ENCODE assay signal across 11 mouse cellular contexts in the genomic region with DNA sequence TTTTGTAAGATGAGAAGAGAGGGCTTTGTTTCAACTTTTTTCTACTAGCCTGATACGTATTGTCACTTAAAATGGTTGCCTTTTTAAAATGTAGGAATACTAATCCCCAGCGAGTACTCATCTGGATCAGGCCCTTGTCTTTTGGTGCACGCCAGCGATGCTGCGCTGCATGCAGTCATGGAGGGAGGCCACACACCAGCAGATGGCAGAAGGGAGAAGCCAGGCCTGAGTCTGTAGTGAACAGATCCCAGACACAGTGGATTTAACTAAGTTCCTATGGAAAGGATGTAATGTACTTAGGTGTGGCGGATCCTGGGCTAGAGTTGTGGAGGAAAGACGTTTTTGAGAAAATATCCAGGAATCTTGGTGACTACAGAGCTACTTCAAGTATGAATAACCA. TPM values are rescaled to one million over a fixed set of nuclear protein-coding genes. Genes with fewer than 3 reads are reported as not detected.
DNase-seq lines count a peak whose midpoint lies in the region; ATAC-seq and TF ChIP-seq lines count a peak whose summit lies in the region.
"Had no signal": no experiment of that assay in that cellular context is flagged by ENCODE, and none has a peak within 500 bp of the region (broad histone marks: within the 10 kb centered on the region; RNA-seq: fewer than 3 reads in every experiment).

No protein-coding gene starts in this region.

- intact Hi-C loops in heart, adult 2 months (cut with DNase I) = loop anchor here (5.0 kb wide), 2 partner anchors 88 to 113 kb away; no protein-coding TSS in a partner anchor
- intact Hi-C loops in heart, postnatal 36 days (cut with DNase I) = loop anchor here (5.0 kb wide), 1 partner anchor 118 kb away; no protein-coding TSS in a partner anchor

- TF ChIP-seq EP300 in heart, adult 2 months (IDR thresholded peaks at IDR 0.05; ENCODE audit: insufficient read depth, low read depth, low read length) = no peak
- TF ChIP-seq EP300 in liver, embryonic 14.5 days (IDR thresholded peaks at IDR 0.05; ENCODE audit: low read depth) = no peak

- H3K79me2 ChIP-seq in heart, adult 2 months (replicated peaks; ENCODE audit: control insufficient read depth, insufficient read depth, low read length) = no peaks in the 10 kb centered on the region

- peak; percentile 19 for DNase-seq in adrenal gland, postnatal 10 days
- DNase-seq in adrenal gland, adult 2 months = no peak
- DNase-seq in heart, adult 2 months = no peak
- no peak for DNase-seq in heart, postnatal 36 days
- DNase-seq in liver, embryonic 14.5 days (ENCODE audit: low read depth in 3 of 3, low spot score in 3 of 3) = no peak
- no peak for DNase-seq in liver, embryonic 11.5 days (ENCODE audit: low spot score)
- no peak for DNase-seq in thymus, postnatal 36 days
- DNase-seq: kidney, postnatal 14 days had no signal

- no peak for ATAC-seq in liver, embryonic 14.5 days (ENCODE audit: insufficient read depth)
- no peak for ATAC-seq in liver, embryonic 11.5 days (replicated peaks; ENCODE audit: low FRiP score)
- ATAC-seq: hindbrain, embryonic 16.5 days had no signal

- TF ChIP-seq POLR2A in heart, adult 2 months (IDR thresholded peaks at IDR 0.05; ENCODE audit: insufficient read depth, low read depth, low read length) = no peak
- TF ChIP-seq POLR2A in cortical plate, adult 2 months (IDR thresholded peaks at IDR 0.05; ENCODE audit: extremely low read depth, insufficient read depth, low read length) = no peak

- TF ChIP-seq CTCF in heart, adult 2 months (IDR thresholded peaks at IDR 0.05) = peak; percentile 55
- peak; percentile 34 for TF ChIP-seq CTCF in liver, embryonic 14.5 days (IDR thresholded peaks at IDR 0.05; ENCODE audit: low read depth)
- TF ChIP-seq CTCF in cortical plate, adult 2 months (IDR thresholded peaks at IDR 0.05; ENCODE audit: extremely low read depth, insufficient read depth, low read length) = peak; percentile 54

- H3K27ac ChIP-seq in heart, adult 2 months = no peak overlapping the region
- no peak overlapping the region for H3K27ac ChIP-seq in liver, embryonic 14.5 days
- no peak overlapping the region for H3K27ac ChIP-seq in liver, embryonic 11.5 days (ENCODE audit: low read depth, low read length)
- H3K27ac ChIP-seq in cortical plate, adult 2 months (ENCODE audit: insufficient read depth, low read length) = no peak overlapping the region
- H3K27ac ChIP-seq: macrophage had no signal

- H3K4me3 ChIP-seq in heart, adult 2 months = no peak overlapping the region
- no peak overlapping the region for H3K4me3 ChIP-seq in liver, embryonic 14.5 days (ENCODE audit: insufficient read depth in 1 of 2, low read depth in 2 of 2, low read length in 2 of 2)
- no peak overlapping the region for H3K4me3 ChIP-seq in liver, embryonic 11.5 days (ENCODE audit: low read depth, low read length)
- H3K4me3 ChIP-seq in cortical plate, adult 2 months (ENCODE audit: insufficient read depth, low read length) = no peak overlapping the region

- H3K36me3 ChIP-seq in heart, adult 2 months (ENCODE audit: control insufficient read depth, insufficient read depth, low read length) = peaks cover 5% of the 10 kb centered on the region; the same call in 1 of the 2 replicates
- H3K36me3 ChIP-seq in liver, embryonic 14.5 days (replicated peaks; ENCODE audit: control insufficient read depth, insufficient read depth, low read depth) = peaks cover 26% of the 10 kb centered on the region
- peaks cover 20% of the 10 kb centered on the region for H3K36me3 ChIP-seq in liver, embryonic 11.5 days (ENCODE audit: control insufficient read depth, insufficient read depth, low read length)

- 0 out of 2 replicates have a peak, but pooled peaks cover 2% of the 10 kb centered on the region for H3K4me1 ChIP-seq in heart, adult 2 months (ENCODE audit: control insufficient read depth, insufficient read depth, low read length)
- H3K4me1 ChIP-seq in liver, embryonic 14.5 days (replicated peaks; ENCODE audit: control insufficient read depth in 2 of 2, insufficient read depth in 2 of 2, low read length in 1 of 2) = no peaks in the 10 kb centered on the region; a peak in 2 of 4 replicates
- H3K4me1 ChIP-seq in liver, embryonic 11.5 days (replicated peaks; ENCODE audit: control insufficient read depth, insufficient read depth, low read length) = 0 out of 2 replicates have a peak, but pooled peaks cover 2% of the 10 kb centered on the region
- no peaks in the 10 kb centered on the region for H3K4me1 ChIP-seq in cortical plate, adult 2 months (ENCODE audit: control insufficient read depth, insufficient read depth, low read length)

- no peak overlapping the region for H3K9ac ChIP-seq in heart, adult 2 months (ENCODE audit: low read depth, low read length)
- no peak overlapping the region for H3K9ac ChIP-seq in liver, embryonic 14.5 days (replicated peaks)
- H3K9ac ChIP-seq in liver, embryonic 11.5 days (ENCODE audit: low read depth, low read length) = no peak overlapping the region

- H3K4me2 ChIP-seq in liver, embryonic 14.5 days (ENCODE audit: low read depth) = no peak overlapping the region
- no peak overlapping the region for H3K4me2 ChIP-seq in liver, embryonic 11.5 days

- no peaks in the 10 kb centered on the region for H3K27me3 ChIP-seq in heart, adult 2 months (ENCODE audit: control insufficient read depth, insufficient read depth, low read length)
- no peaks in the 10 kb centered on the region for H3K27me3 ChIP-seq in liver, embryonic 14.5 days (ENCODE audit: control insufficient read depth, insufficient read depth, low read length)
- no peaks in the 10 kb centered on the region for H3K27me3 ChIP-seq in liver, embryonic 11.5 days (replicated peaks; ENCODE audit: control insufficient read depth, insufficient read depth, low read length)

- WGBS in heart, adult 2 months = 88% methylated on average over 7 of the region's 7 CpGs
- 87% methylated on average over 7 of the region's 7 CpGs for WGBS in liver, embryonic 14.5 days (ENCODE audit: insufficient replicate concordance)
- 96% methylated on average over 7 of the region's 7 CpGs for WGBS in liver, embryonic 11.5 days

- no peaks in the 10 kb centered on the region for H3K9me3 ChIP-seq in liver, embryonic 14.5 days (ENCODE audit: control insufficient read depth, low read length)
- no peaks in the 10 kb centered on the region for H3K9me3 ChIP-seq in liver, embryonic 11.5 days (ENCODE audit: control insufficient read depth, low read length)

RNA-seq across cellular contexts. Expression of a gene that starts 25.0 kb away (rescaled TPM):
- 10 to 100 TPM; 31.3 to 33.3 TPM for total RNA-seq in adrenal gland, postnatal 10 days (2021)
- total RNA-seq in adrenal gland, adult 2 months (2021) = 10 to 100 TPM; 29.3 to 44.1 TPM
- polyA plus RNA-seq in adrenal gland, adult 2 months (2012; rRNA removed) = 5.8 and 8.3 TPM in 2 replicates
- total RNA-seq in heart, adult 2 months (2021) = 10 to 100 TPM; 20.3 to 21.3 TPM
- 9.8 and 15.9 TPM in 2 replicates for polyA plus RNA-seq in heart, adult 2 months (2012; rRNA removed)
- total RNA-seq in heart, postnatal 36 days (2021) = 10 to 100 TPM; 18.8 to 23.3 TPM
- polyA plus RNA-seq in liver, embryonic 14.5 days (2012; rRNA removed) = 5.0 and 7.4 TPM in 2 replicates
- polyA plus RNA-seq in liver, embryonic 14.5 days (2014; fragmentation: Nextera tagmentation; extraction: Ambion mirVana) = 10.7 and 11.7 TPM in 2 replicates
- polyA plus RNA-seq in liver, embryonic 11.5 days (2014; fragmentation: Nextera tagmentation; extraction: Ambion mirVana) = 26.9 and 28.5 TPM in 2 replicates
- polyA plus RNA-seq in cortical plate, adult 2 months (2012; rRNA removed) = 24.0 and 25.1 TPM in 2 replicates

RNA-seq across cellular contexts. Expression of a gene that starts 31.6 kb away (rescaled TPM):
- total RNA-seq in adrenal gland, postnatal 10 days (2021) = 10 to 100 TPM; 20.9 to 27.4 TPM
- total RNA-seq in adrenal gland, adult 2 months (2021) = 10 to 100 TPM; 19.5 to 27.9 TPM
- 4.3 and 5.1 TPM in 2 replicates for polyA plus RNA-seq in adrenal gland, adult 2 months (2012; rRNA removed)
- total RNA-seq in heart, adult 2 months (2021) = 1 to 10 TPM; 7.7 TPM
- polyA plus RNA-seq in heart, adult 2 months (2012; rRNA removed) = 5.2 and 6.0 TPM in 2 replicates
- total RNA-seq in heart, postnatal 36 days (2021) = 10 to 100 TPM in 1 of 2 experiments, 1 to 10 TPM in 1; 8.3 to 10.4 TPM
- polyA plus RNA-seq in liver, embryonic 14.5 days (2012; rRNA removed) = 5.1 and 13.1 TPM in 2 replicates
- polyA plus RNA-seq in liver, embryonic 14.5 days (2014; fragmentation: Nextera tagmentation; extraction: Ambion mirVana) = 19.0 and 20.8 TPM in 2 replicates
- 50.4 and 54.0 TPM in 2 replicates for polyA plus RNA-seq in liver, embryonic 11.5 days (2014; fragmentation: Nextera tagmentation; extraction: Ambion mirVana)
- polyA plus RNA-seq in cortical plate, adult 2 months (2012; rRNA removed) = 34.7 and 36.9 TPM in 2 replicates

RNA-seq across cellular contexts. Expression of a gene that starts 46.9 kb away (rescaled TPM):
- 10 to 100 TPM; 33.7 to 37.9 TPM for total RNA-seq in adrenal gland, postnatal 10 days (2021)
- total RNA-seq in adrenal gland, adult 2 months (2021) = 10 to 100 TPM; 23.2 to 29.2 TPM
- polyA plus RNA-seq in adrenal gland, adult 2 months (2012; rRNA removed) = 5.0 and 5.3 TPM in 2 replicates
- 10 to 100 TPM; 31.5 to 37.2 TPM for total RNA-seq in heart, adult 2 months (2021)
- 8.2 and 17.6 TPM in 2 replicates for polyA plus RNA-seq in heart, adult 2 months (2012; rRNA removed)
- 10 to 100 TPM; 36.3 to 41.7 TPM for total RNA-seq in heart, postnatal 36 days (2021)
- polyA plus RNA-seq in liver, embryonic 14.5 days (2012; rRNA removed) = 3.8 and 6.0 TPM in 2 replicates
- 7.5 and 7.6 TPM in 2 replicates for polyA plus RNA-seq in liver, embryonic 14.5 days (2014; fragmentation: Nextera tagmentation; extraction: Ambion mirVana)
- 9.6 and 10.9 TPM in 2 replicates for polyA plus RNA-seq in liver, embryonic 11.5 days (2014; fragmentation: Nextera tagmentation; extraction: Ambion mirVana)
- 27.1 and 29.4 TPM in 2 replicates for polyA plus RNA-seq in cortical plate, adult 2 months (2012; rRNA removed)
